Mouse (Mus musculus): ENCODE data around the gene Cd52. TPM values are rescaled to one million over a fixed set of nuclear protein-coding genes. Genes with fewer than 3 reads are reported as not detected.

The Cd52 gene
- total and polyA plus RNA-seq, 2 experiments from 2014 or later, result 9.3 TPM; not detected in 1

DNA sequence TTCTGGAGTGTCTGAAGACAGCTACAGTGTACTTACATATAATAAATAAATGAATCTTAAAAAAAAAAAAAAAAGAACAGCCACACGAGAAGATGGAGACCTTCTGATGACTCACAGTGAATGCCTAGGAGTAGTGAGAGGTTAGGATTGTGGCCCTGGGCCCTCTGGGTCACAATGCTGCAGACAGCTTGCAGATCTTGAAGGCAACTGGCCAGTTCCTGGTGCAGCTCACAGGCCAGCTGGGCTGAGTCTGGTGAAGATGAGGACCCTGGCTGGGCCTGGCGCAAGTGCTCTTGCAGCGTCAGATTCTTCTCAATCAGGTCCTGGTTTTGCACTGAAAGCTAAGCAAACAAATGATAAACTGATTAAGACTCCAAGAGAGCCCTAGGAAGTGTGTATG lies 37.2 kb upstream of the Cd52 start:
- H3K4me2 ChIP-seq (ENCODE audit: low read depth, low read length), result no peak overlapping the region
- H3K36me3 ChIP-seq (replicated peaks; ENCODE audit: control insufficient read depth, insufficient read depth, low read length), result peaks cover 27% of the 10 kb centered on the region
- ATAC-seq (ENCODE audit: insufficient read depth, low read depth), result no peak
- no peak for DNase-seq (ENCODE audit: low spot score)
- H3K9ac ChIP-seq (replicated peaks; ENCODE audit: low read depth, low read length), result no peak overlapping the region
- H3K4me3 ChIP-seq (ENCODE audit: low read depth, low read length), result no peak overlapping the region
- no peaks in the 10 kb centered on the region for H3K9me3 ChIP-seq (replicated peaks; ENCODE audit: control insufficient read depth, low read length)
- peaks cover 16% of the 10 kb centered on the region for H3K4me1 ChIP-seq (ENCODE audit: control insufficient read depth, insufficient read depth)
- H3K27ac ChIP-seq (ENCODE audit: low read depth), result no peak overlapping the region
- no peak for TF ChIP-seq CTCF (IDR thresholded peaks at IDR 0.05; ENCODE audit: low read depth)
- no peak for TF ChIP-seq EP300 (IDR thresholded peaks at IDR 0.05; ENCODE audit: low read depth)
- 60% methylated on average over 3 of the region's 3 CpGs for WGBS
- no peaks in the 10 kb centered on the region for H3K27me3 ChIP-seq (ENCODE audit: control insufficient read depth, insufficient read depth, low read length)

DNA sequence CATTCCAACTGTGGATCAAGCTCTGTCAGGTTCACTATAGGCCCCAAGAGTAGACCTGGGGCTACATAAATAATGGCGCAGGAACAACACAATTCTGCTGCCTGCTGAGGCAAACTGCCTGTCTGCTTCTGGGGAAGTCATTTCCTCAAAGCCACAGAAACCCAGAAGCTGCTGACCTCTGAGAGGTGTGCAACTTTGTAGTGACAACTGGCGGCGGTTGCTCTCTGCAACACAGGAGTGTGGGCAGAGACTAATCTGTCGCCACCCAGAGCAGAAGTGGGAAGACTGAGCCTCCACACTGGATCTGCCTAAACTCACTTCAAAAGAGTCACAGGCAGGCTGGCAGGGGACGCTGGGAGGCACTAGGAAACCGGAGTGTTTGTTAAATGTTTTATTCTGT lies 34.6 kb upstream of the Cd52 start:
- 25% methylated on average over 6 of the region's 6 CpGs for WGBS
- TF ChIP-seq EP300 (IDR thresholded peaks at IDR 0.05; ENCODE audit: low read depth), result no peak
- TF ChIP-seq CTCF (IDR thresholded peaks at IDR 0.05; ENCODE audit: low read depth), result no peak
- Histone ChIP-seq H3K36me3 (replicated peaks; ENCODE audit: control insufficient read depth, insufficient read depth, low read length) (peaks cover 21% of the 10 kb centered on the region), H3K4me2 (ENCODE audit: low read depth, low read length) (peak overlapping the region; percentile 95), H3K4me1 (ENCODE audit: control insufficient read depth, insufficient read depth) (peaks cover 16% of the 10 kb centered on the region), H3K9ac (replicated peaks; ENCODE audit: low read depth, low read length) (peak overlapping the region; percentile 88), H3K27me3 (ENCODE audit: control insufficient read depth, insufficient read depth, low read length) (no peaks in the 10 kb centered on the region), H3K27ac (ENCODE audit: low read depth) (peak overlapping the region; percentile 84), H3K4me3 (ENCODE audit: low read depth, low read length) (peak overlapping the region; percentile 92; the same call in 1 of the 2 replicates), H3K9me3 (replicated peaks; ENCODE audit: control insufficient read depth, low read length) (no peaks in the 10 kb centered on the region)
- ATAC-seq (ENCODE audit: insufficient read depth, low read depth) (no peak), DNase-seq (ENCODE audit: low spot score) (no peak)

DNA sequence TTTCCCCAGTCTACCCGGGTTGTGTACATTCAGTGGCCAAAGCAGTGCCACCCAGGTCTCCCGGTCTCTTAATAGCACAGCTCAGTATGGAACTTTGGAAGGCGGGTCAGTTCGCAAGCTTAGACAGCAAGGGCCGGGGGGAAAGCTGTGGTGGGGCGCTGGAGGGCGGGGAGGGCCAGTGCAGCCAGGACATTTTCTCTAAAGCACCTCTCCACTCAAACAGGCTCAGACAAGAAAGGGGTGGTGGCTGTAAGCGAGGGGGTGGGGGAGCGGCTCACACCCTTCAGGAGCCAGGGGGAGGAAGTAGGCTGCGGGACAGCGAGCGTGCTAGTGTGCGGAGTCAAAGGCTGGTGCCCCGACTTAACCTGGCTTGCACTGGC lies 34.1 kb upstream of the Cd52 start:
- Histone ChIP-seq H3K36me3 (replicated peaks; ENCODE audit: control insufficient read depth, insufficient read depth, low read length) (peaks cover 19% of the 10 kb centered on the region), H3K27me3 (ENCODE audit: control insufficient read depth, insufficient read depth, low read length) (no peaks in the 10 kb centered on the region), H3K4me2 (ENCODE audit: low read depth, low read length) (peak overlapping the region; percentile 95), H3K9me3 (replicated peaks; ENCODE audit: control insufficient read depth, low read length) (no peaks in the 10 kb centered on the region), H3K9ac (replicated peaks; ENCODE audit: low read depth, low read length) (peak overlapping the region; percentile 88), H3K4me1 (ENCODE audit: control insufficient read depth, insufficient read depth) (peaks cover 16% of the 10 kb centered on the region), H3K4me3 (ENCODE audit: low read depth, low read length) (peak overlapping the region; percentile 92), H3K27ac (ENCODE audit: low read depth) (peak overlapping the region; percentile 84)
- ATAC-seq (ENCODE audit: insufficient read depth, low read depth) (peak; percentile 52), DNase-seq (ENCODE audit: low spot score) (no peak)
- TF ChIP-seq CTCF (IDR thresholded peaks at IDR 0.05; ENCODE audit: low read depth) (no peak), EP300 (IDR thresholded peaks at IDR 0.05; ENCODE audit: low read depth) (no peak)
- under 1% methylated on average over 14 of the region's 14 CpGs for WGBS

GRCm38 (mm10) chr4:134128221-134128982 lies 33.5 kb upstream of the Cd52 start, which contains the start of gene Sh3bgrl3:
Gene Sh3bgrl3 (minus strand): TSS chr4:134128789.
- Histone ChIP-seq H3K36me3 (replicated peaks; ENCODE audit: control insufficient read depth, insufficient read depth, low read length) (peaks cover 17% of the 10 kb centered on the region), H3K27ac (ENCODE audit: low read depth) (peak within 1 kb of the TSS; percentile 84), H3K4me2 (ENCODE audit: low read depth, low read length) (peak within 1 kb of the TSS; percentile 95), H3K4me1 (ENCODE audit: control insufficient read depth, insufficient read depth) (peaks cover 16% of the 10 kb centered on the region), H3K27me3 (ENCODE audit: control insufficient read depth, insufficient read depth, low read length) (no peaks in the 10 kb centered on the region), H3K9me3 (replicated peaks; ENCODE audit: control insufficient read depth, low read length) (no peaks in the 10 kb centered on the region), H3K4me3 (ENCODE audit: low read depth, low read length) (peak within 1 kb of the TSS; percentile 92), H3K9ac (replicated peaks; ENCODE audit: low read depth, low read length) (peak within 1 kb of the TSS; percentile 88)
- ATAC-seq (ENCODE audit: insufficient read depth, low read depth) (peak; percentile 93), DNase-seq (ENCODE audit: low spot score) (peak; percentile 89)
- no peak for TF ChIP-seq CTCF (IDR thresholded peaks at IDR 0.05; ENCODE audit: low read depth)
- TF ChIP-seq EP300 (IDR thresholded peaks at IDR 0.05; ENCODE audit: low read depth), result no peak; the same call in 1 of the 2 replicates
- WGBS, result under 1% methylated on average over 50 of the region's 50 CpGs

DNA sequence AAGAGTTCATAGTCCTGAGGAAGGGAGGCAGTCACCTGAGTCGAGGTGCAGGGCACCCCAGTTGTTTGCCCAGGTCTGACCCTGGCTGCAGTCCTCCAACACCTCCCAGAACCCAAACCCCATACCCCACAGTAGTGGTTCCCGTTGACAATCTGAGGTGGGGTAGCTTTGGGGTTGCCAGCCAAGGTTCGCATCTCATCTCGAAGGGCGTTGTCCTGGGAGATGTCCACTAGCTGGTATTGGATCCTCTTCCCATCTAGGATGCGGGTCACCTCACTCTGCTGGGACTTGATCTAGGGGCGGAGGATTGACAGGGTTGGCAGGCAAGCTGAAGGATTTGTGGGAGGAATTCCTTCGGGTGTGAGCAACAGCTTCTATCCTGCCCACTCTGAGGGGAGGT lies 32.9 kb upstream of the Cd52 start:
- peak overlapping the region; percentile 92 for H3K4me3 ChIP-seq (ENCODE audit: low read depth, low read length)
- H3K9ac ChIP-seq (replicated peaks; ENCODE audit: low read depth, low read length), result peak overlapping the region; percentile 88
- H3K4me1 ChIP-seq (ENCODE audit: control insufficient read depth, insufficient read depth), result peaks cover 16% of the 10 kb centered on the region
- WGBS, result 47% methylated on average over 8 of the region's 8 CpGs
- H3K9me3 ChIP-seq (replicated peaks; ENCODE audit: control insufficient read depth, low read length), result no peaks in the 10 kb centered on the region
- H3K4me2 ChIP-seq (ENCODE audit: low read depth, low read length), result peak overlapping the region; percentile 95
- ATAC-seq (ENCODE audit: insufficient read depth, low read depth) (no peak), DNase-seq (ENCODE audit: low spot score) (no peak)
- TF ChIP-seq EP300 (IDR thresholded peaks at IDR 0.05; ENCODE audit: low read depth) (no peak), CTCF (IDR thresholded peaks at IDR 0.05; ENCODE audit: low read depth) (no peak)
- peaks cover 17% of the 10 kb centered on the region for H3K36me3 ChIP-seq (replicated peaks; ENCODE audit: control insufficient read depth, insufficient read depth, low read length)
- peak overlapping the region; percentile 84; the same call in 1 of the 2 replicates for H3K27ac ChIP-seq (ENCODE audit: low read depth)
- no peaks in the 10 kb centered on the region for H3K27me3 ChIP-seq (ENCODE audit: control insufficient read depth, insufficient read depth, low read length)
